Mouse (Mus musculus) kidney, postnatal 14 days (tissue): ENCODE results near the gene Fgfr2.
"Not testable (repeated sequence)": the region's sequence is repeated elsewhere in the genome, so short reads cannot be mapped to it uniquely, and the experiment has no call there.

ENCODE experiments used
- DNase-seq: peaks from one replicate; pipeline ENCODE4 v3.0.0; 2022; ENCODE audit warnings: mixed read lengths

The Fgfr2 gene

GRCm38 (mm10) chr7:130560933-130561332 is 2562.2 kb downstream of the Fgfr2 start:
- DNase-seq = no peak

DNA sequence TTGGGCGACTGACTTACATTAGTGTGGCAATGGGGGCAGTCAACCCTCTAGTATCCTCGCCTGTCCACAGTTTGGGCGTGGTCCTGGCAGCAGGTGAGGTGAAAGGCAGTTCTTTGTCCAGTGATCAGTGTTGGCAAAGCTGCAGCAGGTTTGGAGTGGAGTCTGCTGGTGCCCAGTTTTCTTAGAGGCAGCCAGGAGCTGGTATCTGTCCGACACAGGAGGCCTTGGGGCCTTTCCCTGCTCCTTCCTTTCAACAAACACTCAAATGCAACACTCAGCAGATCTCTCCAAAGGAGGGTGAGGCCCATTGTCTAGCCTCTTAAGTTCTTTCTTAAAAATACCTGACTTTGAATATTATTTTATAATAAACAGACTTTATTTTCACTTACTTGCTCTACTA is 2564.6 kb downstream of the Fgfr2 start:
- DNase-seq = no peak

DNA sequence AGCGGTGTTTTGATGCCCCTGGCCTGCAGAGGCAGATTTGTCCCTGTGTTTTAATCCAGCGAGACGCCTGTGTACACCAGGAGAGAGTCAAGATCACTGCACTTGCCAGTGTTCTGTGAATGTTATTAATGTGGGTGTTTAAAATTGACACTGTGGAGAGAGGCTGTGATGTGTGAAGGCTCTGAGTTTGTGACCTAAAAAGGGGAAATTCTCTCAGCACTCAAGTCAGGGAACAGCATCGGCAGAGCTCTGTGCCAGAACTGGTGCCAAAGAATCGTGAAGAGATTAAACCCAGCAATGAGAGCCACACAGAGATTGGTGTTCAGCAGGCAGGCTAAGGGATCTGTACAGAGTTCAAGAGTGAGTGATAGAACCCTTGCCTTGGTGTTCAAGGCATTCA is 2567.6 kb downstream of the Fgfr2 start:
- no peak for DNase-seq

GRCm38 (mm10) chr7:130553321-130553720 is 2569.8 kb downstream of the Fgfr2 start:
- no peak for DNase-seq

GRCm38 (mm10) chr7:130552780-130553179 is 2570.4 kb downstream of the Fgfr2 start:
- DNase-seq = peak; percentile 19

DNA sequence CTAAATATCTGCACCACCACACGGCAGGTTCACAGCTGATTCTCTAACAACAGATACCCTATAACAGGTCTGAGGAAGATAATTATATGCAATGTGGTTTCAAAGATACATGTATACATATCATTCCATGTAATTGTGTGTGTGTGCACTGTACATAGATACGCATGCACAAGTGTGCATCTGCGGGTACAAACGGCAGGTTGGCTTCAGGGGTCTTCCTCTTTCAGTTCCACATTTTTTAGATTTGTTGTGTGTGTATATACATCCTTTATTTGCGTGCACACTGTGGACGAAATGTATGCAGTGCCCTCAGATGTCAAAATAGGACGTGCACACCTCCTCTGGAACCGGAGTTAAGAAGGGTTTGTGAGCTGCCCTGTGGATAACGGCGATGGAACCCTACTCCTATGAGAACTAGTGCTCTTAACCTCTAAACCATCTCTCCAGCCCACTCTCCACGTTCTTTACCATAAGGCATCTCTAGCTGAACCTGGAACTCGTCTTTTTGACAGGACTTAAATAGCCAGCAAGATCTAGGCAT is 2575.4 kb downstream of the Fgfr2 start:
- no peak for DNase-seq

DNA sequence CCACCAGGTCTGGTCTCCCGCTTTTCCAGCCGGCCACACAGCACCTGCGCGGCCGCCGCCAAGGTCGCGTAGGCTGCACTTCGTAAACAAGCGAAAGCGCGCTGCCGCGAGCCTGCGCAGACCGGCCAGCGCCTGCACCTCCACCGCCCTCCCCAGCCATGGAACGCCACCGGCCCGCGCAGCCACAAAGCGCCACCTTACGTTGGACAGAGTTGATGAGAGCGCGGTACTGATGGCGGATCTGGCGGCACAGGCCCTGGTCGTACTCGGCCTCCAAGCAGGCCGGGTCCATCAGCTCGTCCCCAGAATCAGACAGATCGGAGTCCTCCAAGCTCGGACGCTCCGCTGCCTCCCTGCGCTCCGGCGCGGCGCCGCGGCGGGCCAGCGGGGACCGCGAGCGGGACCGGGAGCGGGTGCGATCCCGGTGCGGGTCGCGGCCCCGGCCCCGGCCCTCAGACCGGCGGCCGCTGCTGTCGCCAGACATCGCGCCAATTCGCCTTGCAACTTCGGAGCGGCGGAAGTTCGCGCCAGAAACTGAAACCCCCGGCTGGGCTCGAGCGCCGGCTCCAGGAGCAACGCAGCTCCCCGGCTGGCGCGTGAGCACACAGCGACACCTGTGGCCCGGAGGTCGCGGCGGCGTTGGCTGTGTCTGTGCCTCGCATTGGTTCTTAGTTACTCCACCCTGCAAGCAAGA is 2576.2 kb downstream of the Fgfr2 start:
- peak; percentile 94 for DNase-seq

DNA sequence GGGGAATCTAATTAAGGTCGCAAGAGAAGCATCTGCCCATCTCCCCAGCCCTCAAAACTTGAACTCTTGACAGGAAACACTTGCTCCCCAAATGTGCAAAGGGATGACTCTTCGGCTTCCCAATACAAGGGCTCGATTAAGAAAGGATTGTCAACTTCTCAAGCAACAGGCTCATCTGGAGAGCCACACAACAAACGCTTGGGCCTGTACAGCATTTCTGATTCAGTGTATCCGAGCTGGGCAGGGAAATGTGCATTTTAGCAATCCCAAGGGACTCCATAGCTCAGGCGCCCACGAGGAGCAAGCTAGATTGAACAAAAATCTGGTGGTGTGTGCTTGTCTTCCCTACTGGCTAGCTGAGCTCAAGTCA is 2576.7 kb downstream of the Fgfr2 start:
- DNase-seq = no peak

DNA sequence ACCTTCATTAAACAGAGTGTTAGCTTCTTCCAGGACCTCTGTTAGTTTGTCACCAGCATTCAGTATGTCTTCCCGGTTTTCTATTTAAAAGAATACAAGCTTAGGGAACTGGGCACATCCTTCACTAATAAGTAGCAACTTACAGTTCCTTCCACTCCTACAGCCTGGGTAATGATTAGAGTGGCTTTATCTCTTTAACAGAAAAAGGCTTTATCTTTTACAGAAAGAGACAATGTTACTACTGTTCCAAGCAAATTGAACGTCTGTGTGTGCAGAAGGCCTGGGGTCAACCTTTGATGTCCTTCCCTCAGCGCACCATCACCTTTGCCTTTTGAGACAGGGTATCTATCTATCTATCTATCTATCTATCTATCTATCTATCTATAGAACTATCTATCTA is 2577.3 kb downstream of the Fgfr2 start:
- DNase-seq = no peak

GRCm38 (mm10) chr7:130545401-130545800 is 2577.7 kb downstream of the Fgfr2 start:
- no peak for DNase-seq

DNA sequence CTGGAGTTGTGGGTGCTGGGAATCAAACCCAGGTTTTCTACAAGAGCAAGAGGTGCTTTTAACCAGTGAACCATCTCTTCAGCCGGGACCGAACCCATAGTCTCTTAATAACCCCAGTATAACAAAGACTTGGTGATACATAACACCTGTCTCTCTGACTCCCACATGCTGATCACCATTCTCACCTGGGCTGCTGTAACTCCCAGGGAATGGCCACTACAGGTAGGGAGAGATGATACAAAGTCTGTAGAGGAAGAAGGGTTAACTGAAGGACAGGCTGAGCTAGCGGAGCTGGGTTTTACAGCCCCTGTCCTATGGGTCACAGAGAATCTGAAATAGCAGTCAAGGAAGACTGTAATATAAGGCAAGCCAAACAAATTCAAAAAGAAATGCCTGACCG is 2580.0 kb downstream of the Fgfr2 start:
- DNase-seq = no peak

- DNase-seq = no peak
These were observed 2583.0 kb downstream of the Fgfr2 start for GRCm38 (mm10) chr7:130540176-130540575.

DNA sequence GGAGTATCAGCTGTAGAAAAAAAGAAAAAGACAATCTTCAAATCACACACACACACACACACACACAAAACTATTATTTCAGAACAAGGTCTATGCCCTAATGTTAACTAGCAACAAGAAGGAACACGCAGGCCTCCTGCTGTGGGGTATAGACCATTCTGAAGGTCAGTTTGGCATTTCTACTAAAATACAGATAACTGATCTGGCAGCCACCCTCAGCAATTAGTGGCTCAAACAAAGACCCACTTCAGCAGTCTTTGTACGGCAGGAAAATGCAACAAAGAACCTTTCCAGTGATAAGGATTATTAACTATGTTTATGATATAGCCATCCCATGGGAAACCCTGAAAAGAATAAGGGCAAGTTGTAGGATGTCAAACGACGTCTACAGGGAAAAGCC is 2586.1 kb downstream of the Fgfr2 start:
- DNase-seq = no peak

DNA sequence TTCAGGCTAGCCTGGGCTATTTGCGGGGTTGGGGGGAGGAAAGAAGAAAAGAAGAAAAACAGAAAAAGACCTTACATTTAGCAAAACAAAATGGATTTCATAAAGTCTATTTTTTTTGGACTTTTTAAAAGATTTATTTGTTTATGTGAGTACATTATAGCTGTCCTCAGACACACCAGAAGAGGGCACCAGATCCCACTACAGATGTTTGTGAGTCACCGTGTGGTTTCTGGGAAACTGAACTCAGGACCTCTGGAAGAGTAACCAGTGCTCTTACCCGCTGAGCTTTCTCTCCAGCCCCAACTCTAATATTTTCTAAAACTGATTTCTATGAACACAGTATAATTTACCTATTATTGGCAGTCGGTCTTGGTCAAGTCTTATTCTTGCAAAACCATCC is 2588.0 kb downstream of the Fgfr2 start:
- no peak for DNase-seq

DNA sequence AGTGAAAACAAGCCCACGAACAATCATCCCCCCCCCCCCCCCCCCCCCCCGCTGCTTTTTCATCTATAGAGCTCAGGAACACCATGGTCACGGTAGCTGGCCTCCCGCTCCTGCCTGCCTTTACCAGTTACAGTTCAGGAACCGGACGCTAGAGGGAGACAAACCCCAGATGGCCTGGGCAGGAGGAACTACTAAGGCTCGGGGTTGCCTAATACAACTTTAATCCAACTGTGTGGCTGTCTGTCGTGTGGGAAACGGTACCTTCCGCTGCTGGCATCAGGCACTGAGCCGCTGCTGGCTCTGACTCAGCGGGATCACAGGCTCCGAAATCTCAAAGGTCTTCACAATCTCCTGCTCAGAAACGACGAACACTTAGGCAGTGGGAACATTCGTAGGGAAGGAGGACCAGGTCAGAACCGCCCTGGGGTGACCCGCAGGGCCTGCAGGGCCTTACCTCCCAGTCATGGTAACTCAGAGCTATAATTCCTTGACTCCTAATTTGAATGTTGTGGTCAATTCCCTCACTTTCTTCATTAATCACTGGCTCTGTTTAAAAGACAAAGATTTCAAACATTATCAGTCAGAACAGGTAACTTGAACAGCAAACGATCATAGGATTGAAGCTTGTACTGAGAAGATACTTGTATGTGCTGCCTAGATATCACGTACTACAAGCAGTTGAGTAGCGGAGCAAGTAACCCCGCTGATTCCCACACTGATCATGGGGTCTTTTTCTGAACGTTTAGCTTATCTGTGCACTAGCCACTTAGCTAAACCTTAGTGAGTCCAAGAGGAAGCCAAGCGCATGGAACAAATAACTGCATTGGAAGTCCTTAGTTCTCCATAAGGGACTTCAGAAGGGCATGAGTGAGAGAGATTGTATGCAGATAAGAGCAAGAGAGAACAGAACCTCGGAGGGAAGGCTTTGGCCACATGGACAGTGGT is 2589.6 kb downstream of the Fgfr2 start:
- DNase-seq = peak; percentile 89

DNA sequence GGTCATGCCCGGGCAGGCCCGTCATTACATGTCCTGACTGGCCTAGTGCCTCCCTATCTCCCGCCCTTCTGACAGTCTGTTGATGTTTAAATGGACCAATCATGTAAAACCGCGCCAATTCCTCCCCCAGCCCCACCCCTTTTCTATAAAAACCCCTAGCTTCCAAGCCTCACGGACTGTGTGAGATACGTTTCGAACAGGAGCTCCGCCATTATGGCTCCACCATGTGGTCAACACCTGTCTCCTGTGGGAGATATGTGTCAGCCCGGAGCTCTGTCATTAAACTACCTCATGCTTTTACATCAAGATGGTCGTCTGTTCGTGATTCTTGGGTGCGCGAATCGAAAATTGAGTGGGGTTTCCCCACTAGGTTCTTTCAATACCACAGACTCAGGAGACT is 2592.0 kb downstream of the Fgfr2 start:
- not testable (repeated sequence) for DNase-seq

GRCm38 (mm10) chr7:130527306-130527705 is 2595.8 kb downstream of the Fgfr2 start:
- no peak for DNase-seq

- DNase-seq = no peak
These were observed 2599.7 kb downstream of the Fgfr2 start for GRCm38 (mm10) chr7:130523451-130523850.

DNA sequence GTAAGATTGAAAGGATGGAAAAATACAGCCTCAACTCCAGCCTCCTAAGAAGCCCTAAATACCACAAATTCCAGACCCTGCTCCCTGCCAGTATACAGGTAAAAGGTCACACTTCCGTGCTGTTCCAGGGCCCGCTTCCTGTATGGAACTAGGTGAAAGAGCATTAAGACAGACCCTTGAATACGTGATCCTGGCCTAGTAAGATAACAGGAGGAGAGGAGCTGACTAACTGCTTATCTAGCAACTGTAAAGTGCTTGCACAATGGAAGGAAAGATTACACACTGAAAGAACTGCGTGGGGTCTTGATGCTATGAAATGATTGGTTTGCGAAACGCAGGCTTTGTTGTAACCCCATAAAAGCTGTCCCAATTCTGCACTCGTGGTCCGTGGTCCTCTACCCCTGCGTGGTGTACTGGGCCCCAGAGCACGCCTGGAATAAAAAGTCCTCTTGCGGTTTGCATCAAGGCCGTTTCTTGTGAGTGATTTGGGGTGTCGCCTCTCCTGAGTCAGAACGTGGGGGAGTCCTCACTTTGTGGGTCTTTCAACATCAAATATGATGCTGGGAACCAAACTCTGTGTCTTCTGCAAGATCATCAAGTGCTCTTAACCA is 2602.2 kb downstream of the Fgfr2 start:
- DNase-seq = peak; percentile 63

DNA sequence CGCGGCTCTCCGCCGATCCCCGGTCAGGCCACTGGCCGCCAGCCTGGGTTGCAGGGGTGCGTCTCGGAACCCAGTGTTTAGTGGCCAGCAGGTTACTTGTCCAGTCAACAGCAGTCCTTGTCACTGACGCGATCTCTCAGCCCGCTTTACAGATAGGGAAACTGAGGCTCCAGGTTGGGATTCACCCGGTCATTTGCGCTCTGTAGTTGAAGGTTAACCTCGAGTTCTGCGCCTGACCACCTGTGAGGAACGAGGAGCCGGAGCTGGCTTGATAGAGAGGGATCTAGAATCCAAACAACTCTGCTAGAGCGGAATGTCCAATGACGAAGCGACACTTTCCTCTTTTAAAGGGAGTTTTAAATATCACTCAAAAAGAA is 2603.1 kb downstream of the Fgfr2 start, which contains the start of gene Ate1:
Gene Ate1 (minus strand): TSS at position 321 of the 377 bp plus-strand sequence.
- no peak for DNase-seq

GRCm38 (mm10) chr7:130519096-130520048 is 2603.8 kb downstream of the Fgfr2 start:
- DNase-seq = peak; percentile 99
